25 mouse cellular contexts compared by ENCODE assay signal in the genomic region with DNA sequence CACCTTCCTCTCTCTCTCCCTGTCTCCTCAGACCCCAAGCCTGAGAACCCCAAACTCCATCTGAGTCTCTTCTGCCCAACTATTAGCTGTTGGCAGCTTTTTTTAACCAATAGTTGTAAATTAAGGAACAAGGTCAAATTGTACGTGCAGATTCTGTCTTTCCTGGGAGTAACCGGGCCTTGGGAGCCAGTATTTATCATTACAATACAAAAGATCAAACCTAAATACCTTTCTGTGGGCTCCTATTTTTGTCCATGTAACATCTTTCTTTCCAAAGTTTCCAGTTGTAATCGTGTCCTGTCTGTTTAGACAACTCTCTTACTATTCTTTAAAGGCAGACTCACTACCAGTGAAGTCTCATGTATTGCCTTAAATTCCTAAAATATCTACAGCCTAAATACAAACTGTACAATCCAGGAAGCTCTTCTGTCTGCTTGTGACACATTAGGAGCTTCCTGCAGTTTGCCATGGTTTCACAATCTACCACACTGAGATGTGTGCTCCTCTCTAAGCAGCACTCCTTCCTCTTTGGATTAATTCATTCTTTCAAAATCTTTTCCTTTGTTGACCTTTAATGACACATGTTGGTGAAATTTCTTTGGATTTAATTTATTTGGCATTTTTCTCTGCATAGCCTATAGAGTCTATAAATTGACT. TPM values are rescaled to one million over a fixed set of nuclear protein-coding genes. Genes with fewer than 3 reads are reported as not detected.
DNase-seq lines count a peak whose midpoint lies in the region; ATAC-seq and TF ChIP-seq lines count a peak whose summit lies in the region.
"Had no signal": no experiment of that assay in that cellular context is flagged by ENCODE, and none has a peak within 500 bp of the region (broad histone marks: within the 10 kb centered on the region; RNA-seq: fewer than 3 reads in every experiment).

No protein-coding gene starts in this region.

- peak; percentile 72 for ATAC-seq in megakaryocyte, adult 5-6 weeks (ENCODE audit: poor library complexity, severe bottlenecking)
- ATAC-seq: forebrain, postnatal 0 days; hindbrain, postnatal 0 days; intestine, embryonic 15.5 days had no signal

- H3K4me3 ChIP-seq in bone marrow macrophage, adult 2 months (ENCODE audit: insufficient read depth, low read length), result no peak overlapping the region
- H3K4me3 ChIP-seq: embryonic facial prominence, embryonic 13.5 days; forebrain, embryonic 12.5 days; hindbrain, embryonic 13.5 days; intestine, embryonic 15.5 days had no signal

- intact Hi-C loops in heart, postnatal 25 days (cut with DNase I), result no loop called here

- TF ChIP-seq POLR2A in bone marrow macrophage, adult 2 months (IDR thresholded peaks at IDR 0.05; ENCODE audit: borderline replicate concordance, low read depth, low read length), result no peak

- peak; percentile 16 for DNase-seq in heart, adult 11 months
- no peak for DNase-seq in heart, postnatal 25 days (ENCODE audit: low spot score)
- DNase-seq in ES-CJ7 (ENCODE audit: low read depth, low spot score), result peak; percentile 74
- DNase-seq in Muller cell, postnatal 12 days (ENCODE audit: inconsistent ontology term), result no peak
- no peak for DNase-seq in layer of hippocampus, postnatal 36 days
- DNase-seq in kidney, adult 18-20 months, result no peak
- DNase-seq: adrenal gland, postnatal 10 days; cerebellum, adult 11-12 months; cerebellum, adult 9-10 months; cerebellum, postnatal 25 days; forebrain, postnatal 0 days; gastrocnemius, postnatal 10 days; heart, postnatal 10 days; kidney, adult 2 months had no signal

- H3K4me1 ChIP-seq in bone marrow macrophage, adult 2 months (ENCODE audit: control insufficient read depth, insufficient read depth, low read length), result peaks cover 13% of the 10 kb centered on the region
- H3K4me1 ChIP-seq: embryonic facial prominence, embryonic 13.5 days; intestine, embryonic 15.5 days had no signal

- peak overlapping the region; percentile 91 for H3K27ac ChIP-seq in bone marrow macrophage, adult 2 months (ENCODE audit: insufficient read depth, low read depth, low read length)
- H3K27ac ChIP-seq: embryonic facial prominence, embryonic 13.5 days; forebrain, embryonic 12.5 days; hindbrain, embryonic 13.5 days; hindbrain, postnatal 0 days; intestine, embryonic 15.5 days had no signal

- no peak for TF ChIP-seq CTCF in bone marrow macrophage, adult 2 months (IDR thresholded peaks at IDR 0.05; ENCODE audit: low read depth, low read length)

RNA-seq across cellular contexts. Expression of a gene that starts 34.6 kb away (rescaled TPM):
- total RNA-seq in heart, postnatal 25 days (2021), result not detected
- polyA plus RNA-seq in bone marrow macrophage, adult 2 months (2012; ENCODE audit: insufficient read depth, insufficient read length, missing spikeins), result not detected in 2 replicates
- total RNA-seq in megakaryocyte, adult 5-6 weeks (2015), result not detected in 2 replicates
- 0.22 TPM in 1 of 2 replicates, not detected in the other for total RNA-seq in megakaryocyte, adult 5-6 weeks (2017)
- 1 to 10 TPM; 1.4 TPM for total RNA-seq in layer of hippocampus, postnatal 36 days (2021)
- total RNA-seq: CH12.LX; gastrocnemius, postnatal 10 days; gastrocnemius, postnatal 4 days; heart, postnatal 10 days had no signal
- polyA plus RNA-seq: heart, embryonic 14.5 days; intestine, embryonic 15.5 days had no signal

RNA-seq across cellular contexts. Expression of a gene that starts 34.9 kb away (rescaled TPM):
- total RNA-seq in heart, postnatal 25 days (2021), result not detected
- not detected in 2 replicates for polyA plus RNA-seq in bone marrow macrophage, adult 2 months (2012; ENCODE audit: insufficient read depth, insufficient read length, missing spikeins)
- total RNA-seq in megakaryocyte, adult 5-6 weeks (2015), result not detected in 2 replicates
- not detected in 2 replicates for total RNA-seq in megakaryocyte, adult 5-6 weeks (2017)
- 100 to 1,000 TPM; 254 to 276 TPM for total RNA-seq in layer of hippocampus, postnatal 36 days (2021)
- total RNA-seq: CH12.LX; heart, postnatal 10 days; hematopoietic stem cell, adult 5-6 weeks had no signal

Comparison
In these comparisons a context has a peak if more than half of its experiments do, and no peak if none do; other contexts are left out.
1. DNase-seq: peak in heart, adult 11 months (single experiment) and ES-CJ7 (single experiment); none in heart, postnatal 25 days (single experiment), Muller cell, postnatal 12 days (single experiment), layer of hippocampus, postnatal 36 days (0 of 2) and kidney, adult 18-20 months (single experiment).
2. RNA of a gene that starts 34.9 kb away (total RNA-seq): 254 to 276 TPM in layer of hippocampus, postnatal 36 days; not detected in heart, postnatal 25 days and not detected in megakaryocyte, adult 5-6 weeks; every median in the first group is over 100 times any median in the second.